Mouse (Mus musculus) lung, postnatal 10 days (tissue): ENCODE measurements around the gene Nedd4.
A peak's percentile ranks its signal among the peaks of the same experiment; 100 is the strongest.
"Not testable (repeated sequence)": the region's sequence is repeated elsewhere in the genome, so short reads cannot be mapped to it uniquely, and the experiment has no call there.

Source experiments
- DNase-seq: peaks from one replicate; pipeline ENCODE4 v3.0.0; 2021

Gene Nedd4

GRCm38 (mm10) chr9:72661895-72662661, at the start of gene Nedd4:
Nedd4 (plus strand) TSS chr9:72662346.
- DNase-seq: peak; percentile 97

- DNase-seq: no peak
Measured at GRCm38 (mm10) chr9:72613884-72614283, 48.3 kb upstream of the Nedd4 start.

- DNase-seq: peak; percentile 31
Measured at GRCm38 (mm10) chr9:72614786-72615480, 47.2 kb upstream of the Nedd4 start.

GRCm38 (mm10) chr9:72618037-72618436, 44.1 kb upstream of the Nedd4 start:
- no peak for DNase-seq

GRCm38 (mm10) chr9:72623605-72624004, 38.5 kb upstream of the Nedd4 start:
- DNase-seq: no peak

- no peak for DNase-seq
Measured at GRCm38 (mm10) chr9:72627598-72627997, 34.5 kb upstream of the Nedd4 start.

GRCm38 (mm10) chr9:72628591-72628990, 33.6 kb upstream of the Nedd4 start:
- peak; percentile 74 for DNase-seq

- DNase-seq: no peak
Measured at GRCm38 (mm10) chr9:72632198-72632597, 29.9 kb upstream of the Nedd4 start.

- peak; percentile 47 for DNase-seq
Measured at GRCm38 (mm10) chr9:72635134-72635533, 27.0 kb upstream of the Nedd4 start.

GRCm38 (mm10) chr9:72636547-72636946, 25.6 kb upstream of the Nedd4 start:
- no peak for DNase-seq

- no peak for DNase-seq
Measured at GRCm38 (mm10) chr9:72637243-72637642, 24.9 kb upstream of the Nedd4 start.

GRCm38 (mm10) chr9:72638951-72639842, 22.9 kb upstream of the Nedd4 start:
- peak; percentile 59 for DNase-seq

- peak; percentile 94 for DNase-seq
Measured at GRCm38 (mm10) chr9:72639843-72640621, 22.1 kb upstream of the Nedd4 start.

- DNase-seq: peak; percentile 14
Measured at GRCm38 (mm10) chr9:72640642-72641041, 21.5 kb upstream of the Nedd4 start.

- DNase-seq: peak; percentile 18
Measured at GRCm38 (mm10) chr9:72641093-72641680, 21.0 kb upstream of the Nedd4 start.

GRCm38 (mm10) chr9:72642756-72643447, 19.2 kb upstream of the Nedd4 start:
- not testable (repeated sequence) for DNase-seq

- no peak for DNase-seq
Measured at GRCm38 (mm10) chr9:72643651-72644417, 18.3 kb upstream of the Nedd4 start.

GRCm38 (mm10) chr9:72644418-72645110, 17.6 kb upstream of the Nedd4 start:
- no peak for DNase-seq

- no peak for DNase-seq
Measured at GRCm38 (mm10) chr9:72649781-72650180, 12.4 kb upstream of the Nedd4 start.

GRCm38 (mm10) chr9:72652961-72653360, 9.2 kb upstream of the Nedd4 start:
- DNase-seq: peak; percentile 65
